Mouse (Mus musculus) megakaryocyte, embryonic 14.5 days (primary cell): ENCODE measurements around the gene Galns. TPM values are rescaled to one million over a fixed set of nuclear protein-coding genes. Genes with fewer than 3 reads are reported as not detected.

Experiments used
- H3K27me3 ChIP-seq: replicated peaks from 2 replicates; pipeline ENCODE3; 2012; ENCODE audit warnings: inconsistent platforms
- H3K36me3 ChIP-seq: replicated peaks from 2 replicates; pipeline ENCODE3; 2012; ENCODE audit warnings: low read length, inconsistent platforms, mixed read lengths
- H3K4me1 ChIP-seq: 2 replicates; pipeline ENCODE4 v1.6.1; 2012; ENCODE audit warnings: inconsistent platforms
- H3K4me3 ChIP-seq: replicated peaks from 2 replicates; pipeline ENCODE3; 2012; ENCODE audit warnings: moderate library complexity, mild to moderate bottlenecking, inconsistent platforms
- H3K9me3 ChIP-seq: 2 replicates; pipeline ENCODE4 v1.6.1; 2012; ENCODE audit warnings: inconsistent platforms
- FLI1 ChIP-seq: IDR thresholded peaks from 2 replicates; pipeline ENCODE4 v1.6.1; 2012; ENCODE audit warnings: low read length, inconsistent platforms, mixed read lengths
- GATA1 ChIP-seq: IDR thresholded peaks from 3 replicates; pipeline ENCODE4 v1.6.1; 2012; ENCODE audit warnings: mixed read lengths, low read length, inconsistent platforms, borderline replicate concordance
- polyA plus RNA-seq: library from polyadenylated mRNA; stranded (reverse); fragments of >175 nt; gene quantifications from 2 replicates; pipeline ENCODE4 v1.2.3, GENCODE M21; 2012; ENCODE audit warnings: low replicate concordance; ENCODE audit not compliant: insufficient read depth

Galns gene
- polyA plus RNA-seq = 12.6 and 15.3 TPM in 2 replicates

DNA sequence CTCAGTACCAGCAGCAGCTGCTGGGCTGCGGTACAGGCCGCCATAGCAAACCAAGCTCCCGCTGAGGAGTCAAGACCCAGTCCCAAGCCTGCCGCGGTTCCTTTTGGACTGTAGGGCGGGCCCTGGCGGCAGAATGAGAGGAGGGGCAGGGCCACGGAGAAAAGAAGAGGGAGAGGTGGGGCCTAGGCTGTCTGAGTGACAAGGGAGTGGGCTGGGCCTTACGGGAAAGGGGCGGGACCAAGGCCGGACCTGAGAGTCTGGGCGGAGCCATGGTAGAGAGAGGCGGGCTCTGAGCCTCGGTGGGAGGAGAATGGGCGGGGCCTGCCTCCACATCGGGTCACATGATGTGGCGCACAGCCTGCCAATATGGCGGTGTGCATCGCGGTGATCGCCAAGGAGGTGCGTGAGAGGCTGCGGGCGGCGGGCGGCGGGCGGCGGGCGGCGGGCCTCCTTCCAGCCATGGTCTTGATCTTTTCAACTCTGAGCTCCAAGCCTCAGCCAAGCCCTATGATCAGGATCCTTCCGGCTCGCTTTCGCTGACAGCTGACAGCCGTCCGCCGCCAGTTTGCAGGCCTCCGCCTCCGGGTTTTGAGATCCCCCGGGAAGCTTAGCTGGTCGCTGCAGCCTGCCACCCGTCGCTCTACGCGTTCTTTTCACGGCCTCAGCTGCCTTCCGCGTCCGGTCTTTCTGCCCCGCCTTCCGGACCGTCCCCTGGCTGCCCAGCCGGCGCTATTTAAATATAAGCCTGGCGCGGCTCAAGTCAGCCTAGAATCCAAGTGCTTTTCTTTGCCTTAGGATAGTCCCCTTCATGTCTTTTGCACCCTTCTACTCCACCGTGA, at the start of gene Galns, which contains the start of gene Trappc2l:
Gene Galns, minus strand, starts transcription at position 169 of the 839 bp plus-strand sequence.
Gene Trappc2l, plus strand, starts transcription at position 346 of the 839 bp plus-strand sequence.
- TF ChIP-seq FLI1 (no peak), GATA1 (no peak)
- Histone ChIP-seq H3K4me3 (peak within 1 kb of the TSS; percentile 98), H3K27me3 (no peaks in the 10 kb centered on the region), H3K9me3 (no peaks in the 10 kb centered on the region), H3K4me1 (peaks cover 45% of the 10 kb centered on the region), H3K36me3 (peaks cover 37% of the 10 kb centered on the region)

DNA sequence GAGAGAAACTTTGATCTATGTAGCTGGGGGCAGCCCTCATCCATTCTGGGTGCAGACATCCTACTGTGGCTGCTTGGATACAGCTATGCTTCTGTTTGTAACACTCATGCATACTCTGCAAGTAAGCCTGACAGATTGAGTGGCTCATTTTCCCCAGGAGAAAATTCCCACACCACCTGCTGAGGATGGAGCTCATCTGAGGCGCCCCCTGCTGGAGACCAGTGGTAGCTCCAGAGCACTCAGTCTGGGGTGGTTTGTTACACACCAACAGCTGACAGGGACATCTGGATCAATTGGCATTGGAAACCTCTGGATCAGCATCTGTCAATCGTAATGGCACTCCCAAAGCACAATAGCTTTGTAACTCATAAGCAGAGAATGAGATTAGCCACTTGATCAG, 48.8 kb upstream of the Galns start:
- TF ChIP-seq FLI1 (no peak), GATA1 (no peak)
- Histone ChIP-seq H3K9me3 (no peaks in the 10 kb centered on the region), H3K36me3 (peaks cover 100% of the 10 kb centered on the region), H3K27me3 (no peaks in the 10 kb centered on the region), H3K4me3 (no peak overlapping the region), H3K4me1 (peaks cover 99% of the 10 kb centered on the region)

DNA sequence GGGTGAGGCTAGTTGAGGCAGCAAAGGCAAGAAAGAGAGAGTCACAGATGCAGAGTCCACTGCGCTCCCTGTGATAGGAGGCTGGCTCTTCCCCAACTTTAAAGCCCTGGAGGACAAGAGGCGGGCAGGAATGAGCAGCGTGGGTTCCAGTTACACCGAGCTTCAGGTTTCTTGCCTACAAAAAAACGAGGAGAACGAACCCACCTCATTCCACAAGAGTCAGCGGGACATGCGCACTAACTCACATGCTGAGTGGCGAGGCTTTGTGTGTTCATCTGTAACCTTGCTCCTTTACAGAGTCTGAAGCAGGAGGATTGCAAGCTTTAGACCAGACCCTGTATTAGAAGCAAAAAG, 47.5 kb upstream of the Galns start:
- peaks cover 100% of the 10 kb centered on the region for H3K36me3 ChIP-seq
- no peaks in the 10 kb centered on the region for H3K9me3 ChIP-seq
- TF ChIP-seq FLI1 (no peak), GATA1 (no peak)
- peaks cover 99% of the 10 kb centered on the region for H3K4me1 ChIP-seq
- no peaks in the 10 kb centered on the region for H3K27me3 ChIP-seq
- peak overlapping the region; percentile 3 for H3K4me3 ChIP-seq

DNA sequence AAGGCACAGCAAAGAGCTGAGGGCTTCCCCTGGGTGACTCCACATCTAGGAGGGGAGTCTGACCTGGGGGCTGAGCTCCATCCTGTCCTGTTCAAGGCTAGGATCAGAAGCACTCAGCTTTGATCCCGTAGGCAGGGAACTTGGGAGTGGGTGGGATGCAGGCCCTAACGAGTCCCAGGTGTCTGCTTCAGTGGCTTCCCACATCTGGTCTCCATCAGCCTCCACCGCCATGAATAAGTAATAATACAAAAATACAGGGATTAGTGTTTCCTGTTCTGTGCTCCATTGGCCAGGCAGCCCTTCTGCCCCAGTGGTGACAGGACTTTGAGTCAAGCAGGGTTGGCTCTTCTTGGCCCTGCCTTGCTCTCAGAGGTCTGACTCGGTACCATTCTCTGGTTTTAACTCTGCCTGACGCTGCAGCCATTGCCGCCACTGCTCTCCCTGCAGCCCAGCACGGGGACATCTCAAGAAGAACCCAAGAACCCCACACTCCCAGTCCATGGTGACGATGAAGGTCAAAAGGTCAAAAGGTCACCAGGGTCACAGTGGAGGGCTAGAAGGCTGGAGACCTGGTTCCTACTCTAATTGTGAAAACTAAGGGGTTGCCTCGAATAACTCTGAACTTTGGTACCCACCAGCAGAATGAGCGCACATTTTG, 47.0 kb upstream of the Galns start:
- H3K36me3 ChIP-seq = peaks cover 100% of the 10 kb centered on the region
- H3K9me3 ChIP-seq = no peaks in the 10 kb centered on the region
- H3K4me3 ChIP-seq = no peak overlapping the region
- no peak for TF ChIP-seq GATA1
- TF ChIP-seq FLI1 = no peak
- no peaks in the 10 kb centered on the region for H3K27me3 ChIP-seq
- H3K4me1 ChIP-seq = peaks cover 99% of the 10 kb centered on the region

DNA sequence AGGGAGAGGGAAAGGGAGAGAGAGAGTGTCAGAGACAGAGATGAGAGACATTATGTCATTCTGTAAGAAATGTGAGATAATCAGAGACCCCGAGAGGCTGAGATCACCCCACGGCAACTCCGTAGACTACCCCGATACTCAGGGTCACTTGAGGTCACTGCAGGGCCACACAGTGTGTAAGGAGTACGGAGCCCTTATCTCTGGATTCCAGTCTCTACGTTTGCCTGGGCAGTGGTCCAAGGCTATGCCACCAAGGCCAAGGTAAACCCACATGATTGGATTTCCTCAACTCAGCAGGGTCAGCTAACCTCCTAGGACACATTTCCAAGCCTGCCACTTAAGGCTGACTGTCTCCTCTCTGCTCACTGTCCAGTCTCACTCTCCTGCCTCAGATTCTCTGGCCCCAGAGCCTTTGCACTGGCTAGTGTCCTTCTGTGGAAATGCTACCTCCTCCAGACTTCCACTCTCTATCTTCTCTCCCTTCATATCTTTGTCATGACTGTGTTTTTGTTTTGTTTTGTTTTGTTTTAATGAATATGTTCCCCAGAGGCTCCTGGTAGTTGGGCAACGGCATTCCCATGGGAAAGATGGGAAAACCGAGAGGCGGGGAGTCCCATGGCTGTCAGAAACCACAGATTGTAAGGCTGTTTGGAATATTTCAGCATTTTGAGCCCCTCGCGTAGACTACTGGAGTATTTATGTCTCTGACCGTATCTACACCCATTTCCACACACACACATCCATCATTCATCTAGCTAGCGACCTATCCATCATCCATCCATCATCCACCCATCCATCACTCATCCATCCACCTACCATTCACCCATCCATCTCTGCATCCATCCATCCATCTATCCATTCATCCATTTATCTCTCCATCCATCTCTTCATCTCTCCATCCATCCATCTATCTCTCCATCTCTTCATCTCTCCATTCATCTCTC, 45.1 kb upstream of the Galns start:
- TF ChIP-seq GATA1 = no peak
- no peak for TF ChIP-seq FLI1
- Histone ChIP-seq H3K4me3 (peak overlapping the region; percentile 13), H3K36me3 (peaks cover 100% of the 10 kb centered on the region), H3K9me3 (no peaks in the 10 kb centered on the region), H3K4me1 (peaks cover 99% of the 10 kb centered on the region), H3K27me3 (no peaks in the 10 kb centered on the region)

DNA sequence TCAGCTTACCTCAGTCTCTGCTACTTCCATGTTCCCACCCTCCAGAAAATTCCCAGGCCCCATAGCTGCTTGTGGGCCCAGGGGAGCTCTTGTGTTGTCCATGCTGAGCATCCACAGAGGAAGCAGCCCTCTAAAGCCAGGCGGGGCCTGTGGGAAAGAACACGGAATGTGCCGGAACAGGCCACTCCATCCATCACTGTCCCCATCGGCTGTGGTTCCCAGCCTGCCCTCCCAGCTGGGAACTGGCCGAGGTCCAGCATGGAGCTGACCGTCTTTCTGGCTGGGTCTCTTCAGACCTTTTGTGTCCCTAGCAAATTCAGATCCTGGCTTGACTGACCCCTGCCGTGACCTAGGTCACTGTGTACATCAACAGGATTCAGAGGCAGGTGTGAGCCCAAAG, 43.5 kb upstream of the Galns start:
- no peaks in the 10 kb centered on the region for H3K9me3 ChIP-seq
- no peaks in the 10 kb centered on the region for H3K27me3 ChIP-seq
- TF ChIP-seq FLI1 (no peak), GATA1 (no peak)
- H3K4me3 ChIP-seq = no peak overlapping the region
- peaks cover 100% of the 10 kb centered on the region for H3K36me3 ChIP-seq
- H3K4me1 ChIP-seq = peaks cover 100% of the 10 kb centered on the region

DNA sequence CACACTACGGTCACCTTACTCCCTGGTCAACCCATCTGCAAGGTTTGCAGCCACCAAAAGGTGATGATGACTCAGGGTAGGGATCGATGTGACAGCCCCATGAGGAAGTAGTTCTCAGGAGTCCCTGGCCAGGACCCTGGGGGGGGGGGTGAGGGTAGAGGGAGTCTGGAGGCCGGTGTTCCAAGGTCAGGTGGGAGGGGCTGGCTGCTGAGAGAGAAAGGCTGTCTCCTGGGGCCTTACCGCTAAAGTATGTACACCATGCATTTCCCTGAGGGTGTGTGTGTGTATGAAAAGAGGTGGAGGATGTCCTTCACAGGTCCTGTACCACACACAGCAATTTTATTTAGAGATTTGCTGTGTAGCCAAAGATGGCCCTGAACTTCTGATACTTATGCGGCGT, 41.4 kb upstream of the Galns start:
- Histone ChIP-seq H3K27me3 (no peaks in the 10 kb centered on the region), H3K4me1 (peaks cover 98% of the 10 kb centered on the region), H3K36me3 (peaks cover 100% of the 10 kb centered on the region), H3K9me3 (no peaks in the 10 kb centered on the region), H3K4me3 (no peak overlapping the region)
- TF ChIP-seq FLI1 (no peak), GATA1 (no peak)

DNA sequence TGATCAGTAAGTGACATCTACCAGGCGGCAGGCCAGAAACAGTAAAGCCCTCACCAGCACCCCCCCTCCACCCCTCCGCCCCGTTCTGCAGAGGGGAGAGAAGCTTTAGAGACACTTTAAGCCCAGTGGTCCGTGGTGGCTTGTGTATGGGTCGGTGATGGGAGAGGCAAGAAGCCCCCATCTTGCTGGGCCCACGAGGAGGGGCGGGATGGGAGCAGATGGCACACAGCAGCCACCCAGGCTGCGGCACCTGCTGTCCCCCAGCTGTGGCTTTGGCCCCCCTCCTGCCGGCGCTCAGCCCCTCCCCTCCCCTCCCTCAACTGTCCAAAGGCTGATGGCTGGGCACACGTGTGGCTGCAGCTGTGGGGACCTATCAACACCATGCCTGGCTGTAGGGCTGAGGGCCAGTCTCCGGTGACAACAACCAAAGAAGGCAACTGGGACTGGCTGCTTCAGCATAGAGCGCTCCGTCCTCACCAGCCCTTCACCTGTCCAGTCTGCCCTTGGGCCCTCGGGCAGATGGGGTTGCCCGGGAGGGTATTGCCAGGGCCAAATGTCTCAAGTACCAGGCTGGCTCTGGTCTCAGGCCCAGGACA, 40.2 kb upstream of the Galns start:
- Histone ChIP-seq H3K4me1 (peaks cover 93% of the 10 kb centered on the region), H3K36me3 (peaks cover 99% of the 10 kb centered on the region), H3K27me3 (no peaks in the 10 kb centered on the region), H3K4me3 (no peak overlapping the region), H3K9me3 (no peaks in the 10 kb centered on the region)
- TF ChIP-seq GATA1 (no peak), FLI1 (no peak)
